Mouse (Mus musculus) kidney, postnatal 25 days (tissue): ENCODE measurements around the gene Zic5.

Experiments used
- DNase-seq, 2 experiments: peaks; one replicate each; pipeline ENCODE4 v3.0.0; 2021; ENCODE audit warnings: mixed read lengths in 2 of 2

The Zic5 gene

GRCm38 (mm10) chr14:122479461-122480109, 14.1 kb upstream of the Zic5 start:
- no peak for DNase-seq

GRCm38 (mm10) chr14:122478574-122479011, 13.1 kb upstream of the Zic5 start:
- DNase-seq: peak in 1 of 2 experiments; percentile 32

GRCm38 (mm10) chr14:122477971-122478573, 12.6 kb upstream of the Zic5 start:
- no peak for DNase-seq

- DNase-seq: peak in 1 of 2 experiments; percentile 32
These were observed 11.8 kb upstream of the Zic5 start for GRCm38 (mm10) chr14:122477261-122477671.

GRCm38 (mm10) chr14:122476822-122477215, 11.3 kb upstream of the Zic5 start:
- DNase-seq: no peak

GRCm38 (mm10) chr14:122476041-122476821, 10.8 kb upstream of the Zic5 start:
- DNase-seq: peak in 1 of 2 experiments; percentile 41

GRCm38 (mm10) chr14:122475557-122476040, 10.1 kb upstream of the Zic5 start:
- DNase-seq: peak in 1 of 2 experiments; percentile 49

GRCm38 (mm10) chr14:122474891-122475556, 9.5 kb upstream of the Zic5 start, which contains the start of gene Zic2:
Gene Zic2 (plus strand): TSS chr14:122475435.
- peak in 1 of 2 experiments; percentile 53 for DNase-seq

GRCm38 (mm10) chr14:122474041-122474890, 8.8 kb upstream of the Zic5 start:
- DNase-seq: peak in 1 of 2 experiments; percentile 37

GRCm38 (mm10) chr14:122473211-122473751, 7.8 kb upstream of the Zic5 start:
- DNase-seq: no peak

- DNase-seq: no peak
These were observed 7.2 kb upstream of the Zic5 start for GRCm38 (mm10) chr14:122472647-122473046.

- DNase-seq: no peak
These were observed 6.7 kb upstream of the Zic5 start for GRCm38 (mm10) chr14:122472161-122472560.

GRCm38 (mm10) chr14:122471449-122472085, 6.1 kb upstream of the Zic5 start:
- DNase-seq: no peak

- no peak for DNase-seq
These were observed 3.7 kb upstream of the Zic5 start for GRCm38 (mm10) chr14:122468971-122469755.

- DNase-seq: no peak
These were observed 2.7 kb upstream of the Zic5 start for GRCm38 (mm10) chr14:122467926-122468841.

GRCm38 (mm10) chr14:122466756-122467362, 1.4 kb upstream of the Zic5 start:
- no peak for DNase-seq

GRCm38 (mm10) chr14:122465931-122466490, 534 bp upstream of the Zic5 start:
- no peak for DNase-seq

- DNase-seq: no peak
These were observed 1.1 kb downstream of the Zic5 start for GRCm38 (mm10) chr14:122464351-122464762.
